Mouse (Mus musculus): ENCODE measurements around the gene Cd48.

Cd48 gene

DNA sequence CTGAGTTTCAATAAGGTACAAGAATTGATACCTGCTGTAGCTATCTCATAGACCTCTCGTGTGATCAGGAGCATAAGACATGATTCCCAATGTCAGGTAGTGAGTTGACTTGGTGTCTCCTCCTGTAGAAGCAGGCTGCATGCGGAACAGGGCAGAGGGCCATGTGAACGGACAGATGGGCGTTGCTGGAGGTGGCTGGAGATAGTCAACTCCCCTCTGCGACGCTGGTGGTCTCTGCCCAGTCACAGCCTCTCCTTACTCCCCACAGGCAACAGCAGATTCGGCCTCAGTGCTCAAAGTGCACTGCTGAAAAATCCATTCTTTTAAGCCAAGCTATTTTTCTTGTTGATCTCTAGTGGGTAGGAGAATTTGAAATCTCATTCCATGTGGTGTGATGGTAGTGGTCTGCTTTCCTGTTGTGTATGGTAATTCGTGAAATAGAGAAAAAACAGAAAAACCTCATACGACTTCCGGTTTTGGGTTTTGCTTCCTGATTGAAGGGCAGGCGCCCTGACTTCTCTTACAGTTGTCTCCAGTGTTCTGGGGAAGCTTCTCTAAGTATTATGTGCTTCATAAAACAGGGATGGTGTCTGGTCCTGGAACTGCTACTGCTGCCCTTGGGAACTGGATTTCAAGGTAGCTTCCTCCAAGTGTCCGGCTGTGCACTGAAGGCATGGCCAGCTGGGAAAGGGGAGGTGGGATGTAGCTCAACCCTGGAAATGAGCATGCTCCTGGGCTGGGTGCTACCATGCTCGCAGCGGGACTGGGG lies at the start of gene Cd48:
Cd48 (plus strand) TSS at position 479 of the 769 bp plus-strand sequence.
- no peak for TF ChIP-seq POU5F1 (IDR thresholded peaks at IDR 0.05; ENCODE audit: borderline replicate concordance, low read length)
- TF ChIP-seq CTCF (conservative IDR thresholded peaks at IDR 0.05; ENCODE audit: low read length) = no peak
- TF ChIP-seq NANOG (IDR thresholded peaks at IDR 0.05; ENCODE audit: borderline replicate concordance, low read length) = no peak
- Histone ChIP-seq H3K36me3 (ENCODE audit: insufficient read depth, low read length) (no peaks in the 10 kb centered on the region), H3K4me3 (replicated peaks; ENCODE audit: low read length) (no peak within 1 kb of the TSS), H3K27me3 (ENCODE audit: insufficient read depth, low read length) (peaks cover 21% of the 10 kb centered on the region), H3K9me3 (ENCODE audit: low read length) (peaks cover 3% of the 10 kb centered on the region; the same call in 1 of the 2 replicates), H3K4me1 (replicated peaks; ENCODE audit: low read depth, low read length) (no peaks in the 10 kb centered on the region)

DNA sequence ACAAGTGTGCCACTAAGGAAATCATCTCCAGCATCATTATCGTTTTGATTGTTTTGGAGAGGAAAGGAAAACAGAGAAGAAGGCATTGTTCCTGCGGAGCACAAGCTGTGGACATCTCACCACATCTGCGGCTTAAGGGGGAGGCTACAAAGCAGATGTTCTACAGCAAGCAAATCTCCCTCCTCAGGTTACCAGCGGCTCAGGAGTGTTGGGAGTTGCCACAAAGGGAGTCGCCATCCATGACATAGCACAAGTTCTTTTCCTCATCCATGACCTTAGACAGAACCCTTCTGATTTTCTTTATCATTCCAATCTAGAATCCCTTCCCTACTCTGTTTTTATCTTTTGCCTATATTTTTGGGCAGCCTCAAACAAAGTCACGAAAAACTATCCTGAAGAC lies 46.1 kb upstream of the Cd48 start:
- Histone ChIP-seq H3K9me3 (ENCODE audit: low read length) (no peaks in the 10 kb centered on the region), H3K27me3 (ENCODE audit: insufficient read depth, low read length) (no peaks in the 10 kb centered on the region), H3K36me3 (ENCODE audit: insufficient read depth, low read length) (no peaks in the 10 kb centered on the region), H3K4me1 (replicated peaks; ENCODE audit: low read depth, low read length) (no peaks in the 10 kb centered on the region), H3K4me3 (replicated peaks; ENCODE audit: low read length) (no peak overlapping the region)
- TF ChIP-seq POU5F1 (IDR thresholded peaks at IDR 0.05; ENCODE audit: borderline replicate concordance, low read length) (no peak), NANOG (IDR thresholded peaks at IDR 0.05; ENCODE audit: borderline replicate concordance, low read length) (no peak), CTCF (conservative IDR thresholded peaks at IDR 0.05; ENCODE audit: low read length) (no peak)

DNA sequence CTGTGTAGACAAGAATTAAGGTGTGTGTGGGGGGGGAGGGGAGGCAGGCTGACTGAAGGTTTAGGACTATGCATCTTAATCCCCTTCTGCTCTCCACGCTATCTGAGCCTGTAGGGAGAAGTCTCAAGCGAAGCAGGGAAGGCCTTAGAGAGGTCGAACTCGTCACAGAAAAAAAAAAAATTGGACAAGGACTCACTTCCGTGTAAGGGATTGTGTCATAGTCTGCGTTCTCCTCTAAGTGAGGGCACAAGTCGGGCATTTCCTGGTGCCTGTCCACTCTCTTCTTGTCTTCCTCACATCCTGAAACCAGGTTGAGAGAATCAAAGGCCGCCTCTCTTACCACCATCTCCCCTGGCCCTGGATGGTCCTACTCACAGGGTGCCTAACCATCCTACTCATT lies 44.7 kb upstream of the Cd48 start:
- H3K4me3 ChIP-seq (replicated peaks; ENCODE audit: low read length) = no peak overlapping the region
- no peak for TF ChIP-seq CTCF (conservative IDR thresholded peaks at IDR 0.05; ENCODE audit: low read length)

DNA sequence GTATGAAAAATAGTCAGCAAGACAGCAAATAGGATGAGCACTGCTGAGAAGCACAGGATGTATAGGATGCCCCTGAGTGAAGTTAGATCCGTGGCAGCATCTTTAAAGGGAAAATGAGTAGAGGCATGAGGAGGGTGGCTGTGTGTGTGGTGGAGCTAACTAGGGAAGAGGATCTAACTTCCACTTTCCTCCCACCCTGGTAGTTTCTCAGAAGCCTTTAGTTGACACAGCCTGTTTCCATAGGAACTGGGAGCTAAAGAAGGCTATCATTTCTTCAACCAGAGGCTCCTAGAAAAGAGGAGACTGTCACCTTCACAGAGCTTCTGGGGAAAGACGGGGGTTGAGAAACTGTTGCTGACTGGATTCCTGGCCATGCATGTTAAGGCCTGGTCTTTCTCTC lies 43.1 kb upstream of the Cd48 start:
- no peaks in the 10 kb centered on the region for H3K4me1 ChIP-seq (replicated peaks; ENCODE audit: low read depth, low read length)
- H3K27me3 ChIP-seq (ENCODE audit: insufficient read depth, low read length) = no peaks in the 10 kb centered on the region
- H3K9me3 ChIP-seq (ENCODE audit: low read length) = no peaks in the 10 kb centered on the region
- no peak overlapping the region for H3K4me3 ChIP-seq (replicated peaks; ENCODE audit: low read length)
- TF ChIP-seq CTCF (conservative IDR thresholded peaks at IDR 0.05; ENCODE audit: low read length) (no peak), NANOG (IDR thresholded peaks at IDR 0.05; ENCODE audit: borderline replicate concordance, low read length) (no peak), POU5F1 (IDR thresholded peaks at IDR 0.05; ENCODE audit: borderline replicate concordance, low read length) (no peak)
- H3K36me3 ChIP-seq (ENCODE audit: insufficient read depth, low read length) = no peaks in the 10 kb centered on the region

More for the DNA sequence above, 44.7 kb upstream of the Cd48 start:
- Histone ChIP-seq H3K4me1 (replicated peaks; ENCODE audit: low read depth, low read length) (no peaks in the 10 kb centered on the region), H3K27me3 (ENCODE audit: insufficient read depth, low read length) (no peaks in the 10 kb centered on the region), H3K9me3 (ENCODE audit: low read length) (no peaks in the 10 kb centered on the region), H3K36me3 (ENCODE audit: insufficient read depth, low read length) (no peaks in the 10 kb centered on the region)

DNA sequence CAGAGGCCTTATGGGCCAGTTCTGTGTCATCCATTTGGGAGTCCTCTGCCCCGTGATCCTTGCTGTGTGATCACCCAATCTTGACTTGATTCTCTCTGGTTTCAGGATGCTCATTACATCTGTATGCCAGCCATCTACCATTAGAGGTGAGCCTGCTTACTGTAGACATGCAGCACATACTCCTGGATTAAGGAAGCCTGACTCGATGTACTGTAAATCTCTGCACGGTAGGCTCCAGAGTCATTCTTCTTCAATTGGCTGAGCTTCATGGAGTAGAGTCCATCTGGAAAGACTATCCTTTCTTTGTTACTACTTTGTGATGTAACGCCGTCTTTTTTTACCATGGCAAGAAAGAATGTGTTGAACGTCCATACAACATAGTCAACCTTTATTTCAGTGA lies 41.0 kb upstream of the Cd48 start:
- Histone ChIP-seq H3K9me3 (ENCODE audit: low read length) (no peaks in the 10 kb centered on the region), H3K4me1 (replicated peaks; ENCODE audit: low read depth, low read length) (no peaks in the 10 kb centered on the region), H3K36me3 (ENCODE audit: insufficient read depth, low read length) (no peaks in the 10 kb centered on the region), H3K27me3 (ENCODE audit: insufficient read depth, low read length) (no peaks in the 10 kb centered on the region), H3K4me3 (replicated peaks; ENCODE audit: low read length) (no peak overlapping the region)
- TF ChIP-seq CTCF (conservative IDR thresholded peaks at IDR 0.05; ENCODE audit: low read length) (no peak), NANOG (IDR thresholded peaks at IDR 0.05; ENCODE audit: borderline replicate concordance, low read length) (no peak), POU5F1 (IDR thresholded peaks at IDR 0.05; ENCODE audit: borderline replicate concordance, low read length) (no peak)

DNA sequence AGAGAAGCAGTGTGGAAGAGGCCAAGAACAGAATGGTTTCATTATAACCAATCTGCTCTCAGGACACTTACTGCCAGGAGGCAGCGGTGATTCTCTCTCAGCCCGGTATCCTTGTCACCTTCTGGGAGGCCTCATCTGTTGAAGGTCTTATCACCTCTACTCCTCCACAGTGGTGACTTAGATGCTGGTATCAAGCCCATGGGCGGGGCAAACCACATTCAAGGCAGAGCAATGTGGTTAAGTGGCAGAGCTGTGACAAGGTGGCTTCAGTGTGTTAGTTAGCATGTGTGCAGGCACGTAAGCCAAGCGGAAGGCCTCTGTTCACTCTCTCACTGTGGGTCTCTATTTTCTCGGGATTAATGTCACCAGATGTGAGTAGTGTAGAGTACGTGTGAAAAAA lies 38.2 kb upstream of the Cd48 start:
- no peak for TF ChIP-seq POU5F1 (IDR thresholded peaks at IDR 0.05; ENCODE audit: borderline replicate concordance, low read length)
- TF ChIP-seq NANOG (IDR thresholded peaks at IDR 0.05; ENCODE audit: borderline replicate concordance, low read length) = no peak
- no peak for TF ChIP-seq CTCF (conservative IDR thresholded peaks at IDR 0.05; ENCODE audit: low read length)
- H3K4me1 ChIP-seq (replicated peaks; ENCODE audit: low read depth, low read length) = no peaks in the 10 kb centered on the region; the same call in 1 of the 2 replicates
- no peak overlapping the region for H3K4me3 ChIP-seq (replicated peaks; ENCODE audit: low read length)
- no peaks in the 10 kb centered on the region for H3K27me3 ChIP-seq (ENCODE audit: insufficient read depth, low read length)
- no peaks in the 10 kb centered on the region for H3K36me3 ChIP-seq (ENCODE audit: insufficient read depth, low read length)
- no peaks in the 10 kb centered on the region for H3K9me3 ChIP-seq (ENCODE audit: low read length)

DNA sequence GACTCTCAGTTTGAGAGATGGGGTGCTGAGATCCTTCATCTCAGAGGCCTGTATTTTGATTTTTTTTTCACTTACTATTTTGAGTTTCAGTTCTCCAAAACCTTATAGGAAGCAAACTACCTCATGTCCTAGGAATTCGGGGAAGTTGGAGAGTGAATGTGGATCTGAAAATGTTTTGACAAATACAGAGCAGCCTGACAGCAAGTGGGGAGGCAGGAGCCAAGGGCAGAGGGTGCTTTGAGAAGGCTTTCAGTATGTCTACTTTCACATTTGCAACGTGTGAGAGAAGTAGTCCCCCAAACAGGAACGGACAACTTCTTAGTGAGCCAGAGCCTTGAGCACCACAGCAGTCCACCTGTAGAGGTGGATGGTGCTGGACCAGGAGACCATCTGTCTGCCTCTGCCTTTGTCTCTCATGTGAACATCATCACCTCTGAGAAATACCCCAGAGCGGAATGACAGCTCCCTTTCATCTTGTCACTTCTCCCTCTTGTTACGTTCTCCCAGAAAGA lies 35.3 kb upstream of the Cd48 start:
- Histone ChIP-seq H3K36me3 (ENCODE audit: insufficient read depth, low read length) (no peaks in the 10 kb centered on the region), H3K4me1 (replicated peaks; ENCODE audit: low read depth, low read length) (no peaks in the 10 kb centered on the region; the same call in 1 of the 2 replicates), H3K27me3 (ENCODE audit: insufficient read depth, low read length) (no peaks in the 10 kb centered on the region), H3K4me3 (replicated peaks; ENCODE audit: low read length) (no peak overlapping the region), H3K9me3 (ENCODE audit: low read length) (no peaks in the 10 kb centered on the region)
- TF ChIP-seq NANOG (IDR thresholded peaks at IDR 0.05; ENCODE audit: borderline replicate concordance, low read length) (no peak), CTCF (conservative IDR thresholded peaks at IDR 0.05; ENCODE audit: low read length) (no peak), POU5F1 (IDR thresholded peaks at IDR 0.05; ENCODE audit: borderline replicate concordance, low read length) (no peak)

DNA sequence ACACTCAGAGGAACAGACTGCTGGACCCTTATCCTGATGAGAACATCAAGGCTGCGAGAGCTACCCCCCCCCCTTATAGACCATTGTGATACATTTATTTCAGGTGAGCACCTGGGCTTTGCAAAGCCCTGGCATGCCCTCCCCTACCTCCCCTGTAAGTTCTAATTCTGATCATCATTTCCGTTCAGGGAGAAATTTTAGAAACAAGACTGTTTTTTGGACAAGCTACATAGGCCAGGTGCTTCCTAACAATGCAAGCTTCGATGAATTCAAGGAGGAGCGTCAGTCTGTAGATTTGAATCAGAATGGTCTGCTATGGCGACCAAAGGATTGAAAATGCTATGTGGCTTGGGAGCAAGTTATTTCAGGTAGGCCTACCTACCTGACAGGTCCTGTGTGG lies 34.1 kb upstream of the Cd48 start:
- Histone ChIP-seq H3K9me3 (ENCODE audit: low read length) (no peaks in the 10 kb centered on the region), H3K4me1 (replicated peaks; ENCODE audit: low read depth, low read length) (no peaks in the 10 kb centered on the region; the same call in 1 of the 2 replicates), H3K27me3 (ENCODE audit: insufficient read depth, low read length) (no peaks in the 10 kb centered on the region), H3K4me3 (replicated peaks; ENCODE audit: low read length) (no peak overlapping the region), H3K36me3 (ENCODE audit: insufficient read depth, low read length) (no peaks in the 10 kb centered on the region)
- TF ChIP-seq CTCF (conservative IDR thresholded peaks at IDR 0.05; ENCODE audit: low read length) (no peak), POU5F1 (IDR thresholded peaks at IDR 0.05; ENCODE audit: borderline replicate concordance, low read length) (no peak), NANOG (IDR thresholded peaks at IDR 0.05; ENCODE audit: borderline replicate concordance, low read length) (no peak)
